Mouse (Mus musculus) adrenal gland, adult 10 weeks (tissue): ENCODE results near the gene Slc7a7. TPM values are rescaled to one million over a fixed set of nuclear protein-coding genes. Genes with fewer than 3 reads are reported as not detected.

ENCODE experiments used
- polyA plus RNA-seq: library from polyadenylated mRNA; stranded (reverse); fragments of 350-450 nt; fragmentation: Illumina TruSeq; extraction: RNeasy Lipid Tissue Mini Kit (QIAGEN cat#74804); gene quantifications from one replicate; pipeline ENCODE4 v1.2.3, GENCODE M21; 2014; ENCODE audit warnings: low read depth, low replicate concordance

The Slc7a7 gene
- 0.41 TPM for polyA plus RNA-seq

GRCm38 (mm10) chr14:54417623-54418081, at the start of gene Slc7a7:
Gene Slc7a7, minus strand, starts transcription at chr14:54417780.

GRCm38 (mm10) chr14:54463959-54464292, 46.3 kb upstream of the Slc7a7 start, which contains the start of gene Lrp10:
Gene Lrp10, plus strand, starts transcription at chr14:54464137.

GRCm38 (mm10) chr14:54431334-54432077, 13.9 kb upstream of the Slc7a7 start, which contains the start of gene Mmp14:
Gene Mmp14, plus strand, starts transcription at chr14:54431612.

GRCm38 (mm10) chr14:54426689-54427398, 9.3 kb upstream of the Slc7a7 start, which contains the start of gene Mrpl52:
Gene Mrpl52, plus strand, starts transcription at chr14:54426909.

GRCm38 (mm10) chr14:54360577-54361340, 56.8 kb downstream of the Slc7a7 start, which contains the start of gene Oxa1l:
Gene Oxa1l, plus strand, starts transcription at chr14:54360834.

Other genes with a start within 250 kb of the Slc7a7 start
- gene Dad1, start 163.7 kb downstream of the Slc7a7 start, polyA plus RNA-seq: 19.8 TPM
- gene Abhd4, start 163.6 kb downstream of the Slc7a7 start, polyA plus RNA-seq: 151 TPM
- gene Olfr49, start 132.8 kb downstream of the Slc7a7 start, polyA plus RNA-seq: not detected
- 15.0 TPM for gene Oxa1l, start 56.9 kb downstream of the Slc7a7 start, polyA plus RNA-seq
- gene Mrpl52, start 9.1 kb upstream of the Slc7a7 start, polyA plus RNA-seq: 49.0 TPM
- gene Mmp14, start 13.8 kb upstream of the Slc7a7 start, polyA plus RNA-seq: 31.8 TPM
- gene Lrp10, start 46.4 kb upstream of the Slc7a7 start, polyA plus RNA-seq: 8.6 TPM
- gene Rem2, start 58.3 kb upstream of the Slc7a7 start, polyA plus RNA-seq: not detected
- 58.8 TPM for gene Prmt5, start 99.7 kb upstream of the Slc7a7 start, polyA plus RNA-seq
- 11.6 TPM for gene Haus4, start 136.8 kb upstream of the Slc7a7 start, polyA plus RNA-seq
- gene Ajuba, start 159.8 kb upstream of the Slc7a7 start, polyA plus RNA-seq: 15.4 TPM
- gene 4931414P19Rik, start 188.2 kb upstream of the Slc7a7 start, polyA plus RNA-seq: 1.7 TPM
- 11.3 TPM for gene Psmb5, start 200.2 kb upstream of the Slc7a7 start, polyA plus RNA-seq
- gene Psmb11, start 203.7 kb upstream of the Slc7a7 start, polyA plus RNA-seq: not detected
- not detected for gene Gm17606, start 223.2 kb upstream of the Slc7a7 start, polyA plus RNA-seq
- 0.17 TPM for gene Cdh24, start 223.6 kb upstream of the Slc7a7 start, polyA plus RNA-seq